Mouse (Mus musculus) MEL (cell line): Measurements from ENCODE around the gene Paxbp1. TPM values are rescaled to one million over a fixed set of nuclear protein-coding genes. Genes with fewer than 3 reads are reported as not detected.

Experiments
- DNase-seq: peaks from one replicate; pipeline ENCODE4 v3.0.0; 2011; ENCODE audit warnings: low read depth, low spot score
- H3K27ac ChIP-seq: 2 replicates; pipeline ENCODE4 v1.5.1; 2012; ENCODE audit warnings: low read depth, mild to moderate bottlenecking, control low read depth, low read length, moderate library complexity; ENCODE audit not compliant: control insufficient read depth
- H3K27me3 ChIP-seq, 2 experiments: fragments of 150-350 bp in 1 of 2; sonication (generic) in 1 of 2; 2 replicates each; pipeline ENCODE4 v1.6.1; 2012; ENCODE audit warnings: low read length in 2 of 2, mild to moderate bottlenecking in 2 of 2, improper control_type of control experiment in 1 of 2, moderate library complexity in 1 of 2; ENCODE audit not compliant: insufficient read depth in 2 of 2, control insufficient read depth in 1 of 2
- H3K36me3 ChIP-seq, 2 experiments: 2 replicates each; pipeline ENCODE4 v1.6.1; 2012 to 2014; ENCODE audit warnings: low read length in 2 of 2, improper control_type of control experiment in 1 of 2, inconsistent platforms in 1 of 2, mild to moderate bottlenecking in 1 of 2; ENCODE audit not compliant: insufficient read depth in 2 of 2, control insufficient read depth in 1 of 2
- H3K4me1 ChIP-seq, 2 experiments: fragments of 150-350 bp in 1 of 2; sonication (generic) in 1 of 2; 2 replicates each; pipeline ENCODE4 v1.6.1; 2012; ENCODE audit warnings: low read length in 2 of 2, improper control_type of control experiment in 1 of 2, mild to moderate bottlenecking in 1 of 2; ENCODE audit not compliant: insufficient read depth in 2 of 2, control insufficient read depth in 1 of 2
- H3K4me3 ChIP-seq, 2 experiments: fragments of 150-350 bp in 1 of 2; sonication (generic) in 1 of 2; 2 replicates each; pipeline ENCODE4 v1.5.1; 2012; ENCODE audit warnings: low read depth in 2 of 2, low read length in 2 of 2, mild to moderate bottlenecking in 2 of 2, moderate library complexity in 2 of 2, control low read depth in 1 of 2, improper control_type of control experiment in 1 of 2; ENCODE audit not compliant: control insufficient read depth in 1 of 2, insufficient read depth in 1 of 2
- H3K79me2 ChIP-seq: 2 replicates; pipeline ENCODE4 v1.6.1; 2012; ENCODE audit warnings: mild to moderate bottlenecking, low read length, moderate library complexity; ENCODE audit not compliant: control insufficient read depth, poor library complexity, insufficient read depth
- H3K9ac ChIP-seq: 2 replicates; pipeline ENCODE4 v1.6.1; 2012; ENCODE audit warnings: low read depth, mild to moderate bottlenecking, control low read depth, low read length, moderate library complexity; ENCODE audit not compliant: control insufficient read depth, poor library complexity, severe bottlenecking
- H3K9me3 ChIP-seq: fragments of 150-350 bp; sonication (generic); replicated peaks from 2 replicates; pipeline ENCODE4 v1.6.1; 2012; ENCODE audit warnings: mild to moderate bottlenecking, low read length, improper control_type of control experiment, moderate library complexity; ENCODE audit not compliant: insufficient read depth
- BHLHE40 ChIP-seq: IDR thresholded peaks from 2 replicates; pipeline ENCODE4 v1.6.1; 2012; ENCODE audit warnings: low read depth, mild to moderate bottlenecking, inconsistent platforms, low read length, improper control_type of control experiment, borderline replicate concordance
- CHD1 ChIP-seq: IDR thresholded peaks from 2 replicates; pipeline ENCODE4 v1.6.1; 2012; ENCODE audit warnings: low read depth, mild to moderate bottlenecking, inconsistent platforms, low read length, improper control_type of control experiment
- CHD2 ChIP-seq: IDR thresholded peaks from 2 replicates; pipeline ENCODE4 v1.6.1; 2011; ENCODE audit warnings: low read length, improper control_type of control experiment
- CTCF ChIP-seq, 3 experiments: IDR thresholded peaks in 2 of 3; conservative IDR thresholded peaks in 1 of 3; 2 replicates each; pipeline ENCODE4 v1.5.1; 2011 to 2012; ENCODE audit warnings: low read length in 3 of 3, low read depth in 2 of 3, mild to moderate bottlenecking in 2 of 3, improper control_type of control experiment in 1 of 3, inconsistent platforms in 1 of 3, mixed read lengths in 1 of 3, moderate library complexity in 1 of 3; ENCODE audit not compliant: control insufficient read depth in 1 of 3, insufficient read depth in 1 of 3, poor library complexity in 1 of 3, severe bottlenecking in 1 of 3
- ELF1 ChIP-seq: IDR thresholded peaks from 2 replicates; pipeline ENCODE4 v1.6.1; 2014; ENCODE audit warnings: low read depth, mild to moderate bottlenecking, inconsistent platforms, low read length, improper control_type of control experiment, moderate library complexity
- EP300 ChIP-seq, 2 experiments: IDR thresholded peaks; 2 replicates each; pipeline ENCODE4 v1.6.1; 2011; ENCODE audit warnings: improper control_type of control experiment in 2 of 2, low read length in 2 of 2, low read depth in 1 of 2, mild to moderate bottlenecking in 1 of 2
- GABPA ChIP-seq: IDR thresholded peaks from 2 replicates; pipeline ENCODE4 v1.6.1; 2012; ENCODE audit warnings: low read depth, mild to moderate bottlenecking, inconsistent platforms, low read length, improper control_type of control experiment, moderate library complexity
- HCFC1 ChIP-seq: IDR thresholded peaks from 2 replicates; pipeline ENCODE4 v1.6.1; 2012; ENCODE audit warnings: low read depth, mild to moderate bottlenecking, inconsistent platforms, low read length, improper control_type of control experiment, moderate library complexity
- JUND ChIP-seq: IDR thresholded peaks from 2 replicates; pipeline ENCODE4 v1.6.1; 2011; ENCODE audit warnings: low read depth, mild to moderate bottlenecking, improper control_type of control experiment, low read length
- KAT2A ChIP-seq: conservative IDR thresholded peaks from 2 replicates; pipeline ENCODE4 v1.6.1; 2012; ENCODE audit warnings: low read depth, low read length, improper control_type of control experiment, inconsistent platforms
- MAFK ChIP-seq: IDR thresholded peaks from 2 replicates; pipeline ENCODE4 v1.6.1; 2011; ENCODE audit warnings: low read depth, mild to moderate bottlenecking, low read length, improper control_type of control experiment, borderline replicate concordance
- MAX ChIP-seq: IDR thresholded peaks from 2 replicates; pipeline ENCODE4 v1.6.1; 2011; ENCODE audit warnings: low read length, improper control_type of control experiment
- MAZ ChIP-seq: IDR thresholded peaks from 2 replicates; pipeline ENCODE4 v1.6.1; 2012; ENCODE audit warnings: low read depth, mild to moderate bottlenecking, inconsistent platforms, low read length, improper control_type of control experiment
- MEF2A ChIP-seq: IDR thresholded peaks from 2 replicates; pipeline ENCODE4 v1.6.1; 2014; ENCODE audit warnings: low read depth, mild to moderate bottlenecking, inconsistent platforms, low read length, improper control_type of control experiment; ENCODE audit not compliant: poor library complexity, insufficient replicate concordance, severe bottlenecking; ENCODE audit errors: extremely low read depth
- MXI1 ChIP-seq: IDR thresholded peaks from 2 replicates; pipeline ENCODE4 v1.6.1; 2011; ENCODE audit warnings: mild to moderate bottlenecking, low read depth, low read length, improper control_type of control experiment
- MYB ChIP-seq: IDR thresholded peaks from 2 replicates; pipeline ENCODE4 v1.6.1; 2011; ENCODE audit warnings: mild to moderate bottlenecking, low read depth, low read length, improper control_type of control experiment
- NELFE ChIP-seq: IDR thresholded peaks from 2 replicates; pipeline ENCODE4 v1.6.1; 2011; ENCODE audit warnings: low read depth, low read length, improper control_type of control experiment
- POLR2A ChIP-seq, 2 experiments: IDR thresholded peaks; 2 replicates each; pipeline ENCODE4 v1.6.1; 2011 to 2012; ENCODE audit warnings: low read length in 2 of 2, mild to moderate bottlenecking in 2 of 2, control low read depth in 1 of 2, improper control_type of control experiment in 1 of 2, low read depth in 1 of 2, moderate library complexity in 1 of 2; ENCODE audit not compliant: control insufficient read depth in 1 of 2, insufficient read depth in 1 of 2, poor library complexity in 1 of 2
- POLR2AphosphoS2 ChIP-seq: IDR thresholded peaks from 2 replicates; pipeline ENCODE4 v1.6.1; 2011; ENCODE audit warnings: low read length, improper control_type of control experiment
- POLR2AphosphoS5 ChIP-seq: IDR thresholded peaks from 2 replicates; pipeline ENCODE4 v1.6.1; 2012; ENCODE audit warnings: low read depth, borderline replicate concordance, mild to moderate bottlenecking, inconsistent platforms, low read length, moderate library complexity, mixed read lengths
- RCOR1 ChIP-seq: IDR thresholded peaks from 2 replicates; pipeline ENCODE4 v1.6.1; 2012; ENCODE audit warnings: low read depth, mild to moderate bottlenecking, inconsistent platforms, low read length, improper control_type of control experiment
- SIN3A ChIP-seq: IDR thresholded peaks from 2 replicates; pipeline ENCODE4 v1.6.1; 2012; ENCODE audit warnings: low read length, improper control_type of control experiment, inconsistent platforms
- SMC3 ChIP-seq: IDR thresholded peaks from 2 replicates; pipeline ENCODE4 v1.6.1; 2011; ENCODE audit warnings: low read depth, low read length, improper control_type of control experiment
- TAL1 ChIP-seq: IDR thresholded peaks from 2 replicates; pipeline ENCODE4 v1.6.1; 2012; ENCODE audit warnings: mild to moderate bottlenecking, inconsistent platforms, low read length, moderate library complexity, mixed read lengths
- TBP ChIP-seq: IDR thresholded peaks from 2 replicates; pipeline ENCODE4 v1.8.0; 2011; ENCODE audit warnings: low read depth, low read length, improper control_type of control experiment
- UBTF ChIP-seq: IDR thresholded peaks from 2 replicates; pipeline ENCODE4 v1.6.1; 2012; ENCODE audit warnings: low read depth, mild to moderate bottlenecking, inconsistent platforms, low read length, improper control_type of control experiment, moderate library complexity, borderline replicate concordance; ENCODE audit not compliant: insufficient read depth
- ZC3H11A ChIP-seq: IDR thresholded peaks from 2 replicates; pipeline ENCODE4 v1.6.1; 2012; ENCODE audit warnings: low read depth, mild to moderate bottlenecking, inconsistent platforms, low read length, improper control_type of control experiment
- ZKSCAN1 ChIP-seq: IDR thresholded peaks from 2 replicates; pipeline ENCODE4 v1.6.1; 2012; ENCODE audit warnings: low read depth, mild to moderate bottlenecking, inconsistent platforms, low read length, improper control_type of control experiment, moderate library complexity
- ZMIZ1 ChIP-seq: IDR thresholded peaks from 2 replicates; pipeline ENCODE4 v1.6.1; 2012; ENCODE audit warnings: low read depth, mild to moderate bottlenecking, inconsistent platforms, low read length, improper control_type of control experiment, moderate library complexity
- polyA plus RNA-seq, 2 experiments: library from polyadenylated mRNA; stranded (reverse) in 1 of 2; unstranded in 1 of 2; fragments of >175 nt in 1 of 2; fragments of >200 nt in 1 of 2; gene quantifications; 2 replicates each; pipeline versions ENCODE4 v1.2.1 to v1.2.4; 2012; ENCODE audit warnings: low replicate concordance in 2 of 2, low read depth in 1 of 2; ENCODE audit not compliant: insufficient read length in 2 of 2, insufficient read depth in 1 of 2, missing spikeins in 1 of 2
- total RNA-seq: library from RNA; depleted of rRNA; stranded (reverse); fragments of 300-350 nt; gene quantifications from 2 replicates; pipeline ENCODE4 v1.2.3, GENCODE M21; 2012

Gene Paxbp1
- total and polyA plus RNA-seq, 3 experiments, result 23.8 to 49.6 TPM; not detected in 1

- H3K36me3 ChIP-seq, result peaks cover 5 to 23% of the 10 kb centered on the region in 2 experiments
- H3K79me2 ChIP-seq, result peaks cover 22% of the 10 kb centered on the region
- no peaks in the 10 kb centered on the region for H3K9me3 ChIP-seq
- peak overlapping the region; percentile 90 for H3K27ac ChIP-seq
- peak; percentile 56 for DNase-seq
- peaks cover 4 to 14% of the 10 kb centered on the region in 2 experiments for H3K4me1 ChIP-seq
- peak overlapping the region; percentile 70 to 95 for H3K4me3 ChIP-seq
- peak overlapping the region; percentile 94 for H3K9ac ChIP-seq
- no peaks in the 10 kb centered on the region for H3K27me3 ChIP-seq
- no peak for TF ChIP-seq POLR2AphosphoS2
- TF ChIP-seq RCOR1, result no peak
- TF ChIP-seq EP300 (IDR thresholded peaks at IDR 0.05; ENCODE audit: low read depth in 1 of 2, low read length in 2 of 2), result no peak
- TF ChIP-seq NELFE, result peak; percentile 38; the same call in 1 of the 2 replicates
- no peak for TF ChIP-seq MAFK
- peak in 1 of 2 experiments; percentile 73; a peak in 2 of 4 replicates for TF ChIP-seq POLR2A (IDR thresholded peaks at IDR 0.05; ENCODE audit: control insufficient read depth in 1 of 2, insufficient read depth in 1 of 2, low read depth in 1 of 2, low read length in 2 of 2, poor library complexity in 1 of 2)
- no peak for TF ChIP-seq JUND
These were observed 33.7 kb downstream of the Paxbp1 start for GRCm38 (mm10) chr16:91010581-91011020.

GRCm38 (mm10) chr16:91009942-91010529, 34.3 kb downstream of the Paxbp1 start:
- no peaks in the 10 kb centered on the region for H3K27me3 ChIP-seq
- H3K4me1 ChIP-seq, result peaks cover 4 to 14% of the 10 kb centered on the region in 2 experiments
- H3K4me3 ChIP-seq, result peak overlapping the region; percentile 70 to 95
- H3K9ac ChIP-seq, result peak overlapping the region; percentile 94
- H3K36me3 ChIP-seq, result peaks cover 4 to 23% of the 10 kb centered on the region in 2 experiments
- peak overlapping the region; percentile 90 for H3K27ac ChIP-seq
- DNase-seq, result peak; percentile 84
- H3K79me2 ChIP-seq, result peaks cover 22% of the 10 kb centered on the region
- no peaks in the 10 kb centered on the region for H3K9me3 ChIP-seq
- TF ChIP-seq TAL1 (no peak), CHD2 (no peak; the same call in 1 of the 2 replicates), POLR2AphosphoS5 (no peak), MYB (peak; percentile 67), ELF1 (no peak), MAX (peak; percentile 85), ZC3H11A (no peak), GABPA (no peak), JUND (no peak), RCOR1 (0 out of 2 replicates have a peak, but pooled peaks have one; percentile 6), CTCF (IDR thresholded peaks at IDR 0.05 in 2 of 3, conservative IDR thresholded peaks at IDR 0.05 in 1 of 3; ENCODE audit: control insufficient read depth in 1 of 3, insufficient read depth in 1 of 3, low read depth in 2 of 3, low read length in 3 of 3, poor library complexity in 1 of 3, severe bottlenecking in 1 of 3) (no peak), EP300 (IDR thresholded peaks at IDR 0.05; ENCODE audit: low read depth in 1 of 2, low read length in 2 of 2) (peak in 1 of 2 experiments; percentile 42; a peak in 2 of 4 replicates), TBP (no peak; the same call in 1 of the 2 replicates), POLR2A (IDR thresholded peaks at IDR 0.05; ENCODE audit: control insufficient read depth in 1 of 2, insufficient read depth in 1 of 2, low read depth in 1 of 2, low read length in 2 of 2, poor library complexity in 1 of 2) (no peak; a peak in 1 of 4 replicates), NELFE (peak; percentile 33), MXI1 (peak; percentile 93), UBTF (no peak), ZMIZ1 (0 out of 2 replicates have a peak, but pooled peaks have one; percentile 38), HCFC1 (peak; percentile 26; the same call in 1 of the 2 replicates), ZKSCAN1 (no peak), KAT2A (no peak), BHLHE40 (peak; percentile 76; the same call in 1 of the 2 replicates), SIN3A (peak; percentile 61), MEF2A (no peak), MAZ (no peak), SMC3 (0 out of 2 replicates have a peak, but pooled peaks have one; percentile 1), CHD1 (no peak)
